Mouse (Mus musculus): ENCODE data around the gene Zfp27. TPM values are rescaled to one million over a fixed set of nuclear protein-coding genes. Genes with fewer than 3 reads are reported as not detected.

Gene Zfp27
- polyA plus RNA-seq, 1 experiment from 2014 or later: 12.0 TPM

GRCm38 (mm10) chr7:29938856-29939255 lies 32.5 kb upstream of the Zfp27 start:
- Histone ChIP-seq H3K4me3 (ENCODE audit: low read depth, low read length) (no peak overlapping the region), H3K4me2 (ENCODE audit: low read depth, low read length) (no peak overlapping the region), H3K9ac (ENCODE audit: low read depth, low read length) (no peak overlapping the region), H3K36me3 (ENCODE audit: control insufficient read depth, insufficient read depth, low read length) (peaks cover 71% of the 10 kb centered on the region), H3K4me1 (ENCODE audit: control insufficient read depth, insufficient read depth, low read length) (no peaks in the 10 kb centered on the region), H3K27me3 (replicated peaks; ENCODE audit: control insufficient read depth, insufficient read depth, low read length) (no peaks in the 10 kb centered on the region), H3K9me3 (ENCODE audit: control insufficient read depth, low read length) (no peaks in the 10 kb centered on the region), H3K27ac (replicated peaks; ENCODE audit: low read depth, low read length) (no peak overlapping the region)
- 70% methylated on average over 6 of the region's 6 CpGs for WGBS
- no peak for ATAC-seq (ENCODE audit: low read depth)
- DNase-seq (ENCODE audit: low spot score): no peak

GRCm38 (mm10) chr7:29922780-29923179 lies 16.4 kb upstream of the Zfp27 start:
- no peak overlapping the region for H3K27ac ChIP-seq (replicated peaks; ENCODE audit: low read depth, low read length)
- H3K9ac ChIP-seq (ENCODE audit: low read depth, low read length): no peak overlapping the region
- H3K27me3 ChIP-seq (replicated peaks; ENCODE audit: control insufficient read depth, insufficient read depth, low read length): no peaks in the 10 kb centered on the region
- ATAC-seq (ENCODE audit: low read depth) (no peak), DNase-seq (ENCODE audit: low spot score) (no peak)
- no peak overlapping the region for H3K4me3 ChIP-seq (ENCODE audit: low read depth, low read length)
- H3K4me2 ChIP-seq (ENCODE audit: low read depth, low read length): no peak overlapping the region
- no peaks in the 10 kb centered on the region for H3K4me1 ChIP-seq (ENCODE audit: control insufficient read depth, insufficient read depth, low read length)
- H3K9me3 ChIP-seq (ENCODE audit: control insufficient read depth, low read length): no peaks in the 10 kb centered on the region
- H3K36me3 ChIP-seq (ENCODE audit: control insufficient read depth, insufficient read depth, low read length): no peaks in the 10 kb centered on the region
- 17% methylated on average over 2 of the region's 2 CpGs for WGBS

GRCm38 (mm10) chr7:29921439-29922093 lies 15.2 kb upstream of the Zfp27 start:
- DNase-seq (ENCODE audit: low spot score) (no peak), ATAC-seq (ENCODE audit: low read depth) (no peak)
- H3K27me3 ChIP-seq (replicated peaks; ENCODE audit: control insufficient read depth, insufficient read depth, low read length): no peaks in the 10 kb centered on the region
- H3K4me2 ChIP-seq (ENCODE audit: low read depth, low read length): no peak overlapping the region
- no peak overlapping the region for H3K27ac ChIP-seq (replicated peaks; ENCODE audit: low read depth, low read length)
- WGBS: 78% methylated on average over 6 of the region's 6 CpGs
- H3K4me3 ChIP-seq (ENCODE audit: low read depth, low read length): no peak overlapping the region
- H3K9ac ChIP-seq (ENCODE audit: low read depth, low read length): no peak overlapping the region
- H3K36me3 ChIP-seq (ENCODE audit: control insufficient read depth, insufficient read depth, low read length): peaks cover 11% of the 10 kb centered on the region
- no peaks in the 10 kb centered on the region for H3K9me3 ChIP-seq (ENCODE audit: control insufficient read depth, low read length)
- H3K4me1 ChIP-seq (ENCODE audit: control insufficient read depth, insufficient read depth, low read length): no peaks in the 10 kb centered on the region

DNA sequence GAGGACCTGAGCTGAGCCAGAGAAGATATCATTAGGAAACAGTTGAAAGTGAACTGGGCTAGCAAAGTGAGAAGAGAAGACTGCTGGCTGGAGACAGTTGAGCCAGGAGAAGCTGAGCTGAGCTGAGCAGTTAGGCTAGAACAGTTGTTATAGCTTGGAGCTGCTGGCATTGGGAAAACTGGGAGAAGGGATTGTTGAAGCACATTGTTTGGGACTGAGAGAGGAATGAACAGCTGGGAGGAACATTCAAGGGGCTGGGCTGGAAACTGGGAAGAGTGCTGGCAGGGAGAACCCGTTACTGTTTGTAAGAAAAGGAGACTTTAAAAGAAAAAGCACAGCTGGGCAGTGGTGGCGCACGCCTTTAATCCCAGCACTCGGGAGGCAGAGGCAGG lies 11.7 kb upstream of the Zfp27 start:
- DNase-seq (ENCODE audit: low spot score): peak; percentile 35
- no peak overlapping the region for H3K27ac ChIP-seq (replicated peaks; ENCODE audit: low read depth, low read length)
- ATAC-seq (ENCODE audit: low read depth): no peak
- H3K4me1 ChIP-seq (ENCODE audit: control insufficient read depth, insufficient read depth, low read length): no peaks in the 10 kb centered on the region
- H3K36me3 ChIP-seq (ENCODE audit: control insufficient read depth, insufficient read depth, low read length): peaks cover 42% of the 10 kb centered on the region
- peaks cover 12% of the 10 kb centered on the region for H3K9me3 ChIP-seq (ENCODE audit: control insufficient read depth, low read length)
- H3K9ac ChIP-seq (ENCODE audit: low read depth, low read length): no peak overlapping the region
- H3K27me3 ChIP-seq (replicated peaks; ENCODE audit: control insufficient read depth, insufficient read depth, low read length): no peaks in the 10 kb centered on the region
- no peak overlapping the region for H3K4me3 ChIP-seq (ENCODE audit: low read depth, low read length)
- 77% methylated on average over 4 of the region's 4 CpGs for WGBS
- H3K4me2 ChIP-seq (ENCODE audit: low read depth, low read length): no peak overlapping the region

DNA sequence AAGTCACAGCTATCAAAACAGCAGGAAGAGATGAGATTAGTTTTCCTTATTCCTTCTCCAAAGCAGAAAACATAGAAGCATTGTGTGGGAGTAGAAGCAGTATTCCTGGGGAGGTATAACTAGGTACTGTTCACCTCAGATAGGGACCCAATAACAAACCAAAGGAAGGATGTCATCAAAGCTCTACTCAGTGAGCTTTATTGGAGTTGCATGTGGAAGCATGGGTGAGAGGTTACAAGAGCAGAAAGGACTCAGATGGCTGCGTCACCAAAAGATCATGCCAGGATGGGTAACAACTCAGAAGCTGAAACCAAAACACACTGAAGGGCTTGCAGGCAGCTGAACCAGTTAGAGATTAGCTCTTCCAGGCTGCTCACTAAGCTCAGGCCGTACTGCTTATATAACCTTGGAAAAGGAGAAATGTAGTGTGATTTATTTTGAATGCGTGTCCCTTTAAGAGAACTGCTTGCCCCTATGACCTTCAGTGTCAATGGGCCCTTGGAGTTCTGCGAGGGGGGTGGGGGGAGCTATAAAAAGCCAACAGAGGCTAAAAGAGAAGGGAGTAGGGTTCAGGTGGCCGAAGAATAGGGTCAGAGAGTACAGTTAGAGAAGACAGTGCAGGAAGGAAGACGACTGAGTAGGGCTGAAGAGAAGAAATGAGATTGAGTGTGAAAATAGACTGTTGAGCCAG lies 11.1 kb upstream of the Zfp27 start:
- Histone ChIP-seq H3K4me1 (ENCODE audit: control insufficient read depth, insufficient read depth, low read length) (no peaks in the 10 kb centered on the region), H3K27ac (replicated peaks; ENCODE audit: low read depth, low read length) (no peak overlapping the region), H3K36me3 (ENCODE audit: control insufficient read depth, insufficient read depth, low read length) (peaks cover 48% of the 10 kb centered on the region), H3K9me3 (ENCODE audit: control insufficient read depth, low read length) (peaks cover 12% of the 10 kb centered on the region), H3K9ac (ENCODE audit: low read depth, low read length) (no peak overlapping the region), H3K4me2 (ENCODE audit: low read depth, low read length) (no peak overlapping the region), H3K4me3 (ENCODE audit: low read depth, low read length) (no peak overlapping the region), H3K27me3 (replicated peaks; ENCODE audit: control insufficient read depth, insufficient read depth, low read length) (no peaks in the 10 kb centered on the region)
- ATAC-seq (ENCODE audit: low read depth): no peak
- 54% methylated on average over 6 of the region's 6 CpGs for WGBS
- DNase-seq (ENCODE audit: low spot score): no peak

GRCm38 (mm10) chr7:29912172-29912571 lies 5.8 kb upstream of the Zfp27 start:
- Histone ChIP-seq H3K27ac (replicated peaks; ENCODE audit: low read depth, low read length) (no peak overlapping the region), H3K4me3 (ENCODE audit: low read depth, low read length) (no peak overlapping the region), H3K4me2 (ENCODE audit: low read depth, low read length) (no peak overlapping the region), H3K27me3 (replicated peaks; ENCODE audit: control insufficient read depth, insufficient read depth, low read length) (no peaks in the 10 kb centered on the region), H3K4me1 (ENCODE audit: control insufficient read depth, insufficient read depth, low read length) (peaks cover 16% of the 10 kb centered on the region), H3K9ac (ENCODE audit: low read depth, low read length) (no peak overlapping the region), H3K9me3 (ENCODE audit: control insufficient read depth, low read length) (peaks cover 12% of the 10 kb centered on the region), H3K36me3 (ENCODE audit: control insufficient read depth, insufficient read depth, low read length) (peaks cover 62% of the 10 kb centered on the region)
- WGBS: 95% methylated on average over 13 of the region's 13 CpGs
- ATAC-seq (ENCODE audit: low read depth) (no peak), DNase-seq (ENCODE audit: low spot score) (no peak)

GRCm38 (mm10) chr7:29910252-29910651 lies 3.9 kb upstream of the Zfp27 start:
- H3K27ac ChIP-seq (replicated peaks; ENCODE audit: low read depth, low read length): no peak overlapping the region
- H3K27me3 ChIP-seq (replicated peaks; ENCODE audit: control insufficient read depth, insufficient read depth, low read length): no peaks in the 10 kb centered on the region
- H3K9ac ChIP-seq (ENCODE audit: low read depth, low read length): no peak overlapping the region
- DNase-seq (ENCODE audit: low spot score) (no peak), ATAC-seq (ENCODE audit: low read depth) (no peak)
- WGBS: 68% methylated on average over 2 of the region's 2 CpGs
- H3K9me3 ChIP-seq (ENCODE audit: control insufficient read depth, low read length): peaks cover 8% of the 10 kb centered on the region
- H3K4me2 ChIP-seq (ENCODE audit: low read depth, low read length): peak overlapping the region; percentile 70
- no peak overlapping the region for H3K4me3 ChIP-seq (ENCODE audit: low read depth, low read length)
- peaks cover 16% of the 10 kb centered on the region for H3K4me1 ChIP-seq (ENCODE audit: control insufficient read depth, insufficient read depth, low read length)
- H3K36me3 ChIP-seq (ENCODE audit: control insufficient read depth, insufficient read depth, low read length): peaks cover 46% of the 10 kb centered on the region

GRCm38 (mm10) chr7:29908130-29908950 lies 2.0 kb upstream of the Zfp27 start, which contains the start of gene Zfp383:
TSS of gene Zfp383 (plus strand) at chr7:29908223.
- Histone ChIP-seq H3K9me3 (ENCODE audit: control insufficient read depth, low read length) (no peaks in the 10 kb centered on the region), H3K4me1 (ENCODE audit: control insufficient read depth, insufficient read depth, low read length) (peaks cover 16% of the 10 kb centered on the region), H3K27ac (replicated peaks; ENCODE audit: low read depth, low read length) (peak within 1 kb of the TSS; percentile 95), H3K4me3 (ENCODE audit: low read depth, low read length) (peak within 1 kb of the TSS; percentile 72), H3K36me3 (ENCODE audit: control insufficient read depth, insufficient read depth, low read length) (peaks cover 33% of the 10 kb centered on the region), H3K27me3 (replicated peaks; ENCODE audit: control insufficient read depth, insufficient read depth, low read length) (no peaks in the 10 kb centered on the region), H3K9ac (ENCODE audit: low read depth, low read length) (peak within 1 kb of the TSS; percentile 79), H3K4me2 (ENCODE audit: low read depth, low read length) (peak within 1 kb of the TSS; percentile 70)
- ATAC-seq (ENCODE audit: low read depth): peak; percentile 90
- DNase-seq (ENCODE audit: low spot score): peak; percentile 96
- WGBS: under 1% methylated on average over 33 of the region's 33 CpGs
